Mouse (Mus musculus) lung, postnatal 0 days (tissue): ENCODE measurements around the gene 1110032A03Rik. TPM values are rescaled to one million over a fixed set of nuclear protein-coding genes. Genes with fewer than 3 reads are reported as not detected.

Experiments
- ATAC-seq: fragments of 200-750 bp; cut with Nextera tagmentation; 2 replicates; pipeline ENCODE4 v1.8.0; 2017; ENCODE audit warnings: moderate library complexity
- DNase-seq: peaks from one replicate; pipeline ENCODE4 v3.0.0-alpha.2; 2016; ENCODE audit warnings: low spot score
- H3K27ac ChIP-seq: fragments of 300-500 bp; sonication (generic); 2 replicates; pipeline ENCODE4 v1.5.1; 2014; ENCODE audit warnings: antibody characterized with exemption, mild to moderate bottlenecking, low read length, mixed read lengths
- H3K27me3 ChIP-seq: fragments of 300-500 bp; sonication (generic); replicated peaks from 2 replicates; pipeline ENCODE4 v1.6.1; 2014; ENCODE audit warnings: low read length, mixed read lengths; ENCODE audit not compliant: insufficient read depth
- H3K36me3 ChIP-seq: fragments of 300-500 bp; sonication (generic); 2 replicates; pipeline ENCODE4 v1.6.1; 2014; ENCODE audit warnings: low read length, mixed read lengths; ENCODE audit not compliant: insufficient read depth
- H3K4me1 ChIP-seq: fragments of 300-500 bp; sonication (generic); 2 replicates; pipeline ENCODE4 v1.6.1; 2014; ENCODE audit warnings: antibody characterized with exemption, low read depth, low read length, mixed read lengths; ENCODE audit not compliant: insufficient read depth
- H3K4me2 ChIP-seq: fragments of 300-500 bp; sonication (generic); replicated peaks from 2 replicates; pipeline ENCODE4 v1.6.1; 2014; ENCODE audit warnings: low read depth, mild to moderate bottlenecking, low read length, moderate library complexity, mixed read lengths
- H3K4me3 ChIP-seq: fragments of 300-500 bp; sonication (generic); 2 replicates; pipeline ENCODE4 v1.5.1; 2014; ENCODE audit warnings: low read depth, low read length
- H3K9ac ChIP-seq: fragments of 300-500 bp; sonication (generic); replicated peaks from 2 replicates; pipeline ENCODE4 v1.6.1; 2014; ENCODE audit warnings: low read depth, mild to moderate bottlenecking
- H3K9me3 ChIP-seq: fragments of 300-500 bp; sonication (generic); 2 replicates; pipeline ENCODE4 v1.6.1; 2016; ENCODE audit warnings: low read length, mixed read lengths
- CTCF ChIP-seq: IDR thresholded peaks from 2 replicates; pipeline ENCODE4 v1.5.1; 2016; ENCODE audit warnings: antibody characterized with exemption, mild to moderate bottlenecking
- EP300 ChIP-seq: IDR thresholded peaks from 2 replicates; pipeline ENCODE4 v1.6.1; 2016; ENCODE audit warnings: antibody characterized with exemption, mild to moderate bottlenecking, control low read depth
- whole genome bisulfite sequencing: fragments of 180-500 bp; shearing (Covaris S2); extraction: QIAGEN DNeasy Blood & Tissue Kit; methylation state at CpG from one replicate; pipeline ENCODE4 v1.1.7; 2014; 5-methylcytosine and 5-hydroxymethylcytosine counted together
- polyA plus RNA-seq: library from polyadenylated mRNA; unstranded; fragments of >200 nt; fragmentation: Nextera tagmentation; extraction: Ambion mirVana; gene quantifications from 2 replicates; pipeline ENCODE4 v1.2.1, GENCODE M21; 2015

The 1110032A03Rik gene
- polyA plus RNA-seq, 1 experiment from 2014 or later: 79.8 TPM

DNA sequence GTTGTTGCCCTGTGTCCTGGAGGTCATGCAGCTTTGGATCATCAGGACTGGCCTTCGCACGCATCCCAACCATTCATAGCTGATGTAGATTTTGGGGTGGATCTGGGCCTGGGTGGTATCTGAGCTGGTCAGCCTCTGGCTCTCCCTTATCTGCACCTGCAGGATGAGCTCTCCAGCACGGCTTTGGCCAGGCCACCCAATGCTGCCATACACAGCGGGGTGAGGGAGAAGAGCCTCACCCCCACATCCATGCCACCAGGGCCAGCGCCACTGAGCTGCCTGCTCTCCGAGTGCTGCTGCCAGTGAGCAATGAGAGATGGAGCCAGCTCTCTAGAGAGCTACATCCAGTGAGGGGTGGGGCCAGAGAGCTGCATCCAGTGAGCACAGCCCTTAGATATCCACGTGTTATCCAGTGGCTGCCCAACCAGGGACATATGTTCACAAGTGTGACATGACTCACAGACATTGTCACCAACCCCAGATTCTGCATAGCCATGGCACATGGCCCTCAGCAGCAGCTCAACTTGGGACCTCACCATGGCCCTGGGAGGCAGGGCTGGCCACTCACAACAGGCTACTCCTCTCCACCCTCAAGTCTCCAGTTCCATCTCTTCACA is 27.8 kb upstream of the 1110032A03Rik start:
- Histone ChIP-seq H3K9ac (no peak overlapping the region), H3K4me2 (no peak overlapping the region), H3K27ac (no peak overlapping the region), H3K36me3 (peaks cover 5% of the 10 kb centered on the region), H3K4me1 (no peaks in the 10 kb centered on the region), H3K9me3 (no peaks in the 10 kb centered on the region), H3K27me3 (no peaks in the 10 kb centered on the region), H3K4me3 (no peak overlapping the region)
- ATAC-seq (peak; percentile 30; the same call in 1 of the 2 replicates), DNase-seq (no peak)
- TF ChIP-seq CTCF (no peak), EP300 (no peak)
- WGBS: 88% methylated on average over 7 of the region's 7 CpGs

GRCm38 (mm10) chr9:50800985-50801384 is 25.7 kb upstream of the 1110032A03Rik start:
- ATAC-seq (peak; percentile 65), DNase-seq (peak; percentile 73)
- Histone ChIP-seq H3K4me3 (no peak overlapping the region), H3K27me3 (no peaks in the 10 kb centered on the region), H3K9me3 (no peaks in the 10 kb centered on the region), H3K9ac (no peak overlapping the region), H3K36me3 (no peaks in the 10 kb centered on the region; the same call in 1 of the 2 replicates), H3K4me2 (no peak overlapping the region), H3K27ac (no peak overlapping the region), H3K4me1 (no peaks in the 10 kb centered on the region)
- WGBS: 57% methylated on average over 2 of the region's 2 CpGs
- peak; percentile 83 for TF ChIP-seq CTCF
- TF ChIP-seq EP300: no peak

DNA sequence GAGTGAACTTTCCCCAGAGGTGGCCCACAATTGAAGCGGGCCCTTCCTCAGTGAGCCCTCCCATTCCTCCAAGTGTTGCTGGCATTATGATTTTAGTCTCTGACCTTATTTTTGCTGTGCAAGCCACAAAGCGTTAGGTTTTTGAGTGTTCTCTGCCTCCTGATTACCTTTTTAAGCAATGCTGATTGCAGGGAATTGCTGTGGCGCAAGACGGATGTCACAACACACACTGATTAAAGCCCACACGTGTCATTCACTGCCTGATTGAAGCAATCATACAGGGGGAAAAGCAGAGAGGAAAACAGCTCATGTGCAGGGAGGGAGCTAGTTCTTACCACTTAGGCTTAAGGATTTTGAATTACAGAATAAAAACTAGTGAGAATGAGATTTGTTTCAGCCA is 23.0 kb upstream of the 1110032A03Rik start:
- no peaks in the 10 kb centered on the region for H3K9me3 ChIP-seq
- ATAC-seq (peak; percentile 69), DNase-seq (peak; percentile 67)
- no peak overlapping the region; the same call in 1 of the 2 replicates for H3K27ac ChIP-seq
- no peak overlapping the region for H3K9ac ChIP-seq
- no peak overlapping the region for H3K4me3 ChIP-seq
- H3K4me1 ChIP-seq: no peaks in the 10 kb centered on the region
- no peak overlapping the region for H3K4me2 ChIP-seq
- H3K36me3 ChIP-seq: peaks cover 3% of the 10 kb centered on the region
- H3K27me3 ChIP-seq: no peaks in the 10 kb centered on the region
- TF ChIP-seq EP300 (peak; percentile 56; the same call in 1 of the 2 replicates), CTCF (no peak)
- WGBS: 64% methylated on average over 5 of the region's 5 CpGs

GRCm38 (mm10) chr9:50797641-50798040 is 22.3 kb upstream of the 1110032A03Rik start:
- 88% methylated on average over 7 of the region's 7 CpGs for WGBS
- Histone ChIP-seq H3K4me2 (no peak overlapping the region), H3K36me3 (peaks cover 3% of the 10 kb centered on the region), H3K27me3 (no peaks in the 10 kb centered on the region), H3K4me1 (no peaks in the 10 kb centered on the region), H3K4me3 (no peak overlapping the region), H3K9me3 (no peaks in the 10 kb centered on the region), H3K27ac (no peak overlapping the region; the same call in 1 of the 2 replicates), H3K9ac (no peak overlapping the region)
- no peak for DNase-seq
- no peak for ATAC-seq
- TF ChIP-seq CTCF (no peak), EP300 (no peak)

DNA sequence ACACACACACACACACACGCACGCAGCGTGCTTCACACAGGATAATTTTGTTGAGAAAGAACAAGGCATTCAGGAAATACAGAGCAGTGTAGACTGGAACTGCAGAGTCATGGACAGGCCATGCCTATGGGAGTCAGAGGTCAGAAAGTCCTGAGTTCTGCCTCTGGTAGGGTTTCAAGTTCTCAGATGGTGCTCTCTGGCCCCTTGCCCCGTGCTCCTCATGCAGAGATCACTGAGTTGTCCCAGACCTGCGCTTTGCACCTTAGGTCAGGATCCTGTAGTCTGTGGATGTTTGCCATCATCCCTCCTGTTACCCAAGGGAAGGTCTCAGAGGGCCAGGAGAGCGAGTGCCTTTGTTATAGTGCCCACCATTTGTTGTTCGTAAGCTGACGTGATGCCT is 21.5 kb upstream of the 1110032A03Rik start:
- Histone ChIP-seq H3K36me3 (peaks cover 3% of the 10 kb centered on the region; the same call in 1 of the 2 replicates), H3K9me3 (no peaks in the 10 kb centered on the region), H3K27me3 (no peaks in the 10 kb centered on the region), H3K27ac (no peak overlapping the region), H3K9ac (no peak overlapping the region), H3K4me3 (no peak overlapping the region), H3K4me2 (no peak overlapping the region), H3K4me1 (no peaks in the 10 kb centered on the region)
- DNase-seq (no peak), ATAC-seq (no peak)
- TF ChIP-seq CTCF (no peak), EP300 (no peak)
- 89% methylated on average over 6 of the region's 8 CpGs for WGBS

DNA sequence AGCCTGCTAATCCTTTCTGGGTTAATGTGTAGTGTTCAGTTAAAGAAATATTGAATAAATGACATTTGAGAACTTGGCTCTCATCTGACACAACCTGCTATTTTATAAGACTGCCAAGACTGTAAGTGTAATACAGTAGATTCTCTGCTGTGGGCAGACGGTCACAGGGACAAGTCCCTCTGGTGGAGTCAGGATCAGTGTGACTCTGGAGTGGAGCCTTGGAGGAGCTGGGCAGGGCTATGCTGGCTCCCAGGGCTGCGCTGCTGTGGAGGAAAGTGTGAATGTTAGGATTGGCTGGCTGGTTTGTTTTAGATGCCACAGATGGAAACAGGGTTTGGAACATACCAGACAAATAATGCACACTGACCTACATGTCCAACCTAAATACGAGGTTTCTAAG is 19.9 kb upstream of the 1110032A03Rik start:
- peaks cover 3% of the 10 kb centered on the region; the same call in 1 of the 2 replicates for H3K36me3 ChIP-seq
- no peak overlapping the region for H3K4me2 ChIP-seq
- H3K4me3 ChIP-seq: no peak overlapping the region

More for the DNA sequence above, 19.9 kb upstream of the 1110032A03Rik start:
- Histone ChIP-seq H3K9me3 (no peaks in the 10 kb centered on the region), H3K27me3 (no peaks in the 10 kb centered on the region), H3K4me1 (no peaks in the 10 kb centered on the region), H3K9ac (no peak overlapping the region), H3K27ac (no peak overlapping the region)
- 84% methylated on average over 3 of the region's 3 CpGs for WGBS
- ATAC-seq (no peak), DNase-seq (no peak)
- no peak for TF ChIP-seq EP300
- no peak for TF ChIP-seq CTCF
